Mouse (Mus musculus) gonadal fat pad, adult 2 months (tissue): ENCODE measurements at regions not wholly inside any gene's neighbourhood (a gene's known extent, or its start where the extent isn't known, plus 50 kb on each side); places are given as distances from the start of the nearest gene placed in this dataset.

Experiments
- DNase-seq: peaks from one replicate; pipeline ENCODE4 v3.0.0-alpha.2; 2012; ENCODE audit warnings: low read depth

DNA sequence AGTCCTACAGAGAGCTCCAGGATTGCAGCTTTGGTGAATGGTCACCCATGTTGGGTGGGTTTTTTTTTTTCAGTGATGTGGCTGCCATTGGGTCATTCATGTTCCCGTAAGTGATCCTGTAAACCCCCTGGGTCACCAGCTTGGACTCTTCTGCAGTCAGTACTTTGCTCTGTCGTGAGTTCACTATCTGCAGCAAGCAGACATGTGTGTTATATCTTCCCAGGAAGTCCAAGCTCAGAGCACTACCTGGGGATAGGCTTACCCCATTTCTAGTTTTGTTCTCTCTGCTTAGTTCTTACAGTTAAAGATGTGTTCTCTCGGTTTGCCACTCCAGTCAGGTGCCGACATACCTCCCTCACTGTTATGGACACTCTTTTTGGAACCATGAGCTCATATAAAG lies 143.4 kb upstream of the Hs6st1 start:
- no peak for DNase-seq

DNA sequence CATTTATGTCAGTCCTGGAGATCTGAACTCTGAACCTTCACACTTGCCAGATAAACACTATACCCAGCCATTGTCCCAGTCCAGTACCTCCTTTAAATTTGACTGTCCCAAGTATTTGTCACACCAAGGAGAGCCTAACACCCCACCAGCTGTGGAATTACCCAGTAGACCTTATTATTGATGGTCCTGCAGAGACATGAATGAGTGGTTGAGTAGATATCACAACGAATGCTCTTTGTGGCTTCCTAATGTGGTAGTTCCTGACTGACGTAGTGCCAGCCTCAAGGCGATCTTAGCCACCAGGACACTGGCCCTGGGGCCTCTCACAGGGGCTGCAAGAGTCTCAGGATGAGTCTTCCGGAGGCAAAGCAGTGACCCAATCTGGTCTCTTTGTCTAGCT lies 142.9 kb upstream of the Hs6st1 start:
- no peak for DNase-seq

DNA sequence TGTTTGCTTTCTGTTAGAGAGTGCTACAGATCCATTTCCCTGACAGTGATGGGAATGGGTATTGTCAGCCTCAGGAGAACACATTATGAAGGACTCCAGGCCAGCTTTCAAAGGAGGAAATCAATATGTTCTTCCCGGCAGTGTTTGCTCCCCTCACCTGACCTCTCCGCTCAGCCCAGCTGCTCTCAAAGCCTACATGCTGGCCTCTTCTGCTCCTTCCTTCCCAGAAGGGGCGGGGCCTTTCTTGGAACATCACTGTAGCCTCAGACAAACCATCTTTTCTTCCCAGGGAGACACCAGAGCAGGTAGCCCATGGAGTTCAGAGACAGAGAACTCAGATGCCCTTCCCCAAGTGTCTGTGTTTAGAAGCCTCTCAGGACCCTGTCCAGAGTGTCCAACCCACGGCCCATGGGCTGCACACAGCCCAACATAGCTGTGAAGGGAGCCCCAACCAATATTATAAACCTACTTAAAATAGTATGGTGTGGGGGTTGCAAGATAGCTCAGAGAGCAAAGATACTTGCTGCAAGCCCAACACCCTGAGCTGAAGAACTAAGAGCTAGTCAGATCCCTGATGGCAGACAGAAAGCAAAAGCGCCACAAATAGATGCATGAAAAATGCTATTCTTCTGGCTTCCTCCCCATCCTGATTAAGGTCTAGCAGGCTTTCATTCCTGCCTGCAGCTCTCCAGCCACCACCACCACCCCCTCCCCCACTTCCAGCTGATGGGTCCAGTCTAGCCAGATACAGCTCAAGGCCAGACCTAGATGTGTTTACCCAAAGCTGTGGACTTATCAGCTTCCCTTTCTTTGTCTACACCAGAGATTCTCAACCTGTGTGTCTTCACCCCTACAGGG lies 141.8 kb upstream of the Hs6st1 start:
- no peak for DNase-seq

DNA sequence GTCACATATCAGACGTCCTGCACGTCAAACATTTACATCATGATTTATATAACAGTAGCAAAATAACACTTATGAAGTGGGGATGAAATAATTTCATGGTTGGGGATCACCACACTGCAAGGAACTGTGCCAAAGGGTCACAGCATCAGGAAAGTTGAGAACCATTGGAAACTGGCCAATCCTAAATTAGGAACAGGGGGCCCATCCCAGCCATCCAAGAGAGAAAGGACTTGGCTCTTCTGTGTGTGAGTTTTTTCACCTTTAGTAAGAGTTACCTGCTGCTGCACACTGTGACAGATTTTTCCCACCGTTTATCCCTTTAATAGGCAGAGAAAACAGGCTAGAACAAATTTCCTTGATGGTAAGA lies 141.2 kb upstream of the Hs6st1 start:
- no peak for DNase-seq

GRCm38 (mm10) chr1:35930351-35930750 lies 137.8 kb upstream of the Hs6st1 start:
- no peak for DNase-seq

GRCm38 (mm10) chr1:35931056-35931455 lies 137.1 kb upstream of the Hs6st1 start:
- DNase-seq: no peak

DNA sequence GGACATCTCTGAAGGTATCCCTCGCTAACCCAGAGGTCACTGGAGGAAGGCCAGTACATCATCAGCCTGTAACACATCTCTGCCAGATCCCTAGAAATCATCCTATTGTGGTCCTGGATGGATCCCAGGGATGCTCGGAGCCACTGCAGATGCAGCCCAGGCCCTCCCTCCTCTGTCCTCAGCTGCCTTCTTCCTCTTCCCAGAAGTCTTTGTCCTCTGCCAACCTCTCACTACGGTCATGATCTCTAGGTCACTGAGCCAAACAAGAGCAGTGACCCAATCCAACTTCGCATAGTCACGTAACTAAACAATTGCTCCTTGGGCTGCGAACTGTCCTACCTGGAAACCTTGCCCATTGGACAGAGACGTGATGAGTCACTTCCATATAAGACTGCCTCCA lies 134.7 kb upstream of the Hs6st1 start:
- no peak for DNase-seq

DNA sequence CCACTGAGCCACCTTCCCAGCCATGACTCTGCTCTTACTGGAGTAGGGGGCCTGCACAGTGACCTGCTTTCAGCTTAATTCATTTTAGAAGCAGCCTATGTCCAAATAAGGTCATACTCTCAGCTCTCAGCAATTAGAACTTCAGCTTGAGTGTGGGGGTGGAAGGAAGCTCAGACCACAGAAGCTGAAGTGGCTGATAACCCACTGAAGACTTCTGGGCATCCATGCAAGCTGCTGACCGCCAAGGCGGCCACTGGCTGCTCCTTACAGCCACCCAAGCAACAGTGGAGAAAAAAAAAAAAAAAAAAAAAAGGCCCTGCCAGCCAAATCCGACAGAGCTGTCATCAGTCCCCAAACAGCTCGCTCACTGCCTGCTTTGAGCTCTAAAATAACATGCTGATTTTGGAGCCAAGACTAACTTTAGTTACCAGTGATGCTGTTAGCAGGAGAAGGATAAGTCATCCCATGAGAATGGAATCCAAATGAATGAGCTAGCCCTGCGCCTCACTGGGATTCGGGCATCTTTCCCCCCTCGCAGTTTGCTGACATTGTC lies 133.0 kb upstream of the Hs6st1 start:
- DNase-seq: no peak

- DNase-seq: no peak
Measured at GRCm38 (mm10) chr1:35936362-35937093, 131.7 kb upstream of the Hs6st1 start.

DNA sequence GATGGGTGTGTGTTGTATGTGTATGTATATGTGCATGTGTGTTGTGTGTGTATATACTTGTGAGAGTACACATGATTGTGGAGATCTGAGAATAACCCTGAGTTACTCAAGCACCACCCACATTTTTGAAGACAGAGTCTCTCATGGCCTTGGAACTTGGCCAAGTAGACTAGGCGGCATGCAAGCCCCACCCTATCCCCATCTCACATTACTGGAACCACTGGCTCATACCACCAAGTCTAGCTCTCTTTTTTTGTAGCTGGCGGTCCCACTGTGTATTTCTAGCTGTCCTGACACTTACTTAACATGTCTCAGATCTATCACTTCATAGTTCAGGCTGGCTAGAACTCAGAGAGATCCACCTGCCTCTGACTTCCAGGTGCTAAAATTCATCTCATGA lies 128.0 kb upstream of the Hs6st1 start:
- no peak for DNase-seq

- no peak for DNase-seq
Measured at GRCm38 (mm10) chr1:35941642-35942077, 126.5 kb upstream of the Hs6st1 start.

DNA sequence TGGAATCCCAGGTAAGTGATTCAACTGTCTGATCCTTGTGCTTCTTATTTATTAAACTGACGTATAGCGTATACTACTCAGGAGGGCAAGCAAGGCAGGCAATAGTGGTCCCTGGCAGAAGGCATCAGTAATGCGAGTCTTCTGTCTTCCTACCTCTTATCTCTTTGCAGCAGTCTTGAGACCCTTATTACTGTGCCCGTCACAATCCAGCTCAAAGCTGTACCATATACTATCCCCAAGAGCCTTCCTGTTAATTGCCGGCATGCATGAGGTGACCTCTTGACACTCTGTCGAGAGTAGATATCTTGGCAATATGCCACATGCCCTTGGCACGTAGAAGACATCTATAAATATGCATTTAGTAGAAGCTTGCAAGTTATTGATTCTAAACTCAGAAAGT lies 126.0 kb upstream of the Hs6st1 start:
- DNase-seq: no peak

- DNase-seq: no peak
Measured at GRCm38 (mm10) chr1:35943800-35944199, 124.4 kb upstream of the Hs6st1 start.

DNA sequence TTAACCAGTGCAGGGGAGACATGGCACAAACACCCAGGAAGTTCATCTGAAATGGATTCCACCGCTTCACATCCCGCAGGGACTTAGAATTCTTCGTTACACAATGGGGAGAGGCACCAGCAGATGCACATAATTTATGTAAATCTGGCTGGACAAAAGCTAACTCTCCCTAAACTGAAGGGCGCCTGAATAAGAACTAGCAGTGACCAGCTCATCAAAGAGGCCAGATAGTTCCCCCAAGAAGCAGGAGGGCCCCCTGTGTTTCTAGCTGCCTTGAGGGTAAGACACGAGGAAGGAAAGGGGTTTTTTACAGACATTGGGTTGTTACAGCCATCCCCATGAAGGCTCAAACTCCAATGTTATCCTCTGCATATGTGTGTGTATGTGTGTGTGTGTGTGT lies 123.8 kb upstream of the Hs6st1 start:
- no peak for DNase-seq

- no peak for DNase-seq
Measured at GRCm38 (mm10) chr1:35944849-35945248, 123.4 kb upstream of the Hs6st1 start.

DNA sequence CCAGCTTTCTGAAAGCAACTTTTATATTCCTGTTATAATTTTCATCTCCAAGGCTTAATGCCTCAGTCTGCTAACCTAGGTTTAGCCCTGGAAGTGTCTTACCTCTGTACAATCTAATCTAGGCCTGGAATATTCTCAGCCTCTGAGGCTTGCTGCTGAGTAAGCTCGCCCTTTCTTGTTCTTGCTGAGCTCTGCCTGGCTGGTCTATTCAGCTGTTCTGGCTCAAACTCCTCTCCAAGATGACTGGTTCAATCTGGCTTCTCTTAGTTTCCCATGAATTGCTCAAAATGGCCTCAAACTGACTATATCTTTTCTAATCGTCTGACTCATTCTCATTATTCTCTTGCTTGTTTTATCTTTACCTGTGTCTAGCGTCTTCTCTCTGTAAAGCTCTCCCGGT lies 122.6 kb upstream of the Hs6st1 start:
- no peak for DNase-seq

DNA sequence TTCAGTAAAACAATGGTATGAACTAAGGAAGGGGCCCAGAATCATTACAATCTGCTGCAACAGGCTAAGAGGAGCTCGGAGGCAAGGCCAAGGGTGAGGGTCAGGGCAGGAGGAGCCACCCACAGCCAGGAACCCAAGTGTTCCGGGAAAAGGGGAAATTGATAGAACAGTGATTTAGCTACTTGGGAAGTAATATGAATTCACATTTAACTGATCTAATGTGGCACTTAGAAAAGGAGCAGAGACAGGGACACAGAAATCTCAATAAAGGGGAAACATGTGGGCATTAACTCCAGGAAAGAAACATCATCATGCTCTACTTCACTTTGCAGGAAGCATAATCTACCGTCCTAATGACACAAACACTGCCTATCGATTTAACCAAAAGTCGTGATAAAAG lies 120.1 kb upstream of the Hs6st1 start:
- DNase-seq: no peak

- no peak for DNase-seq
Measured at GRCm38 (mm10) chr1:35951082-35951481, 117.1 kb upstream of the Hs6st1 start.

DNA sequence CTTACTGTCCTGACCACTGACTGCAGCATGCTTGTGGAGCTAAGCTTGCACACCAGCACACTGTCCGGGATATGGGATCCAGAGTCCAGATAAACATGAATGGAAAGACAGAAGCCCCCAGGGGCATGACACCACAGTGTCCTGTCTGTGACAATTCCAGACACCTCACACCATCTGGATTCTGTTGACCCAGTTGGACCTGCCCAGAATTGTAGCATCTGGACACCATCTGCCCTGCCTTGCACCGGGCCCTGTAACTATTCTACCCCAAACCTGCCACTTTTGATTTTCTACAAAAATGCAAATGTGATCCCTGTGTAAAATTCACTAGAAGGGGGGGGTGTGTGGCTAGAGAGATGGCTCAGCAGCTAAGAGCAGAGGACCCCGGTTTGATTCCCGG lies 114.5 kb upstream of the Hs6st1 start:
- DNase-seq: no peak

GRCm38 (mm10) chr1:35957425-35958372 lies 110.5 kb upstream of the Hs6st1 start:
- no peak for DNase-seq

DNA sequence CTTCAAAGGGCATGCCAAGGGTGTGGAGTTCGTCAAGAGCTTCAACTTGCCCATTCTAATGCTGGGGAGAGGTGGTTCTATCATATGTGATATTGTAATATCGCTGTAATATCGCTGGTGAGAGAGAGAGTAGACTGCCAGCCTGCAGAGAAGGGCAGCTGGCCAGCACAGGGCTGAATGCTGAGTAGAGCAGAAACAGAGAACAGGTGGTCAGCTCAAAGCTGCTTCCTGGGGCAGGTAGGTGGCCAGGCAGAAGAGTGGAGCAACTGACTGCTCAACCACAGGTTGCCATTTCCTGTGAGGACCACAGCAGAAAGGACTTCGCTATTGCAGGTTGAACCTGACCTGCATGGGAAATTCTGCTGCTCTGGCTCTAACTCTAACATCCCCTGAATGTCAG lies 108.5 kb upstream of the Hs6st1 start:
- DNase-seq: no peak

GRCm38 (mm10) chr1:35960844-35961243 lies 107.4 kb upstream of the Hs6st1 start:
- no peak for DNase-seq
